Mouse (Mus musculus) liver, postnatal 0 days (tissue): Measurements from ENCODE around the gene Spata17. TPM values are rescaled to one million over a fixed set of nuclear protein-coding genes. Genes with fewer than 3 reads are reported as not detected.

Experiments
- ATAC-seq: fragments of 200-750 bp; cut with Nextera tagmentation; 2 replicates; pipeline ENCODE4 v1.8.0; 2017; ENCODE audit warnings: mild to moderate bottlenecking, moderate library complexity
- DNase-seq: peaks from one replicate; pipeline ENCODE4 v3.0.0-alpha.2; 2016
- H3K27ac ChIP-seq: fragments of 300-500 bp; sonication (generic); 2 replicates; pipeline ENCODE4 v1.5.1; 2014; ENCODE audit warnings: antibody characterized with exemption, moderate library complexity, mild to moderate bottlenecking, low read depth
- H3K27me3 ChIP-seq: fragments of 300-500 bp; sonication (generic); 2 replicates; pipeline ENCODE4 v1.6.1; 2014; ENCODE audit warnings: low read length, control low read depth, mixed read lengths; ENCODE audit not compliant: insufficient read depth
- H3K36me3 ChIP-seq: fragments of 300-500 bp; sonication (generic); replicated peaks from 2 replicates; pipeline ENCODE4 v1.6.1; 2014; ENCODE audit warnings: mild to moderate bottlenecking, control low read depth, low read length, moderate library complexity, mixed read lengths; ENCODE audit not compliant: insufficient read depth
- H3K4me1 ChIP-seq: fragments of 300-500 bp; sonication (generic); 2 replicates; pipeline ENCODE4 v1.6.1; 2014; ENCODE audit warnings: antibody characterized with exemption, mild to moderate bottlenecking, control low read depth; ENCODE audit not compliant: insufficient read depth
- H3K4me2 ChIP-seq: fragments of 300-500 bp; sonication (generic); 2 replicates; pipeline ENCODE4 v1.6.1; 2014; ENCODE audit warnings: low read depth, mild to moderate bottlenecking, low read length, moderate library complexity, mixed read lengths
- H3K4me3 ChIP-seq: fragments of 300-500 bp; sonication (generic); 2 replicates; pipeline ENCODE4 v1.5.1; 2014; ENCODE audit warnings: low read depth, low read length
- H3K9ac ChIP-seq: fragments of 300-500 bp; sonication (generic); replicated peaks from 2 replicates; pipeline ENCODE4 v1.6.1; 2014; ENCODE audit warnings: mild to moderate bottlenecking, moderate library complexity
- H3K9me3 ChIP-seq: fragments of 300-500 bp; sonication (generic); 2 replicates; pipeline ENCODE4 v1.6.1; 2016; ENCODE audit warnings: mild to moderate bottlenecking, control low read depth, low read length, mixed read lengths
- CTCF ChIP-seq: sonication (generic); IDR thresholded peaks from 2 replicates; pipeline ENCODE4 v1.5.1; 2016; ENCODE audit warnings: antibody characterized with exemption, low read depth
- EP300 ChIP-seq: IDR thresholded peaks from 2 replicates; pipeline ENCODE4 v1.6.1; 2016; ENCODE audit warnings: antibody characterized with exemption, low read depth, mild to moderate bottlenecking
- WGBS: fragments of 180-500 bp; shearing (Covaris S2); extraction: QIAGEN DNeasy Blood & Tissue Kit; methylation state at CpG from one replicate; pipeline ENCODE4 v1.1.7; 2014; ENCODE audit not compliant: insufficient replicate concordance; 5-methylcytosine and 5-hydroxymethylcytosine counted together
- polyA plus RNA-seq: library from polyadenylated mRNA; unstranded; fragments of >200 nt; fragmentation: Nextera tagmentation; extraction: Ambion mirVana; gene quantifications from 2 replicates; pipeline ENCODE4 v1.2.1, GENCODE M21; 2015

Gene Spata17
- polyA plus RNA-seq, 1 experiment from 2014 or later: 0.41 TPM

GRCm38 (mm10) chr1:187048681-187049288 lies 166.5 kb downstream of the Spata17 start:
- Histone ChIP-seq H3K4me3 (no peak overlapping the region), H3K27ac (no peak overlapping the region), H3K27me3 (no peaks in the 10 kb centered on the region), H3K9ac (no peak overlapping the region), H3K9me3 (no peaks in the 10 kb centered on the region), H3K36me3 (no peaks in the 10 kb centered on the region), H3K4me2 (no peak overlapping the region), H3K4me1 (no peaks in the 10 kb centered on the region)
- WGBS: 76% methylated on average over 9 of the region's 9 CpGs
- DNase-seq: no peak
- ATAC-seq: no peak
- TF ChIP-seq EP300: no peak
- no peak for TF ChIP-seq CTCF

GRCm38 (mm10) chr1:187044726-187045125 lies 170.5 kb downstream of the Spata17 start:
- no peaks in the 10 kb centered on the region for H3K36me3 ChIP-seq
- ATAC-seq (no peak), DNase-seq (no peak)
- H3K9me3 ChIP-seq: no peaks in the 10 kb centered on the region
- no peak overlapping the region for H3K27ac ChIP-seq
- no peak overlapping the region for H3K4me2 ChIP-seq
- H3K9ac ChIP-seq: no peak overlapping the region
- no peaks in the 10 kb centered on the region for H3K27me3 ChIP-seq
- no peak for TF ChIP-seq EP300
- TF ChIP-seq CTCF: no peak
- WGBS: 54% methylated on average over 6 of the region's 6 CpGs
- H3K4me3 ChIP-seq: no peak overlapping the region
- H3K4me1 ChIP-seq: no peaks in the 10 kb centered on the region

GRCm38 (mm10) chr1:187039801-187040200 lies 175.5 kb downstream of the Spata17 start:
- Histone ChIP-seq H3K4me2 (no peak overlapping the region), H3K9ac (no peak overlapping the region), H3K4me1 (no peaks in the 10 kb centered on the region), H3K4me3 (no peak overlapping the region), H3K27ac (no peak overlapping the region), H3K9me3 (no peaks in the 10 kb centered on the region), H3K36me3 (no peaks in the 10 kb centered on the region), H3K27me3 (no peaks in the 10 kb centered on the region)
- TF ChIP-seq CTCF: no peak
- TF ChIP-seq EP300: no peak
- 46% methylated on average over 4 of the region's 4 CpGs for WGBS
- no peak for ATAC-seq
- DNase-seq: no peak

DNA sequence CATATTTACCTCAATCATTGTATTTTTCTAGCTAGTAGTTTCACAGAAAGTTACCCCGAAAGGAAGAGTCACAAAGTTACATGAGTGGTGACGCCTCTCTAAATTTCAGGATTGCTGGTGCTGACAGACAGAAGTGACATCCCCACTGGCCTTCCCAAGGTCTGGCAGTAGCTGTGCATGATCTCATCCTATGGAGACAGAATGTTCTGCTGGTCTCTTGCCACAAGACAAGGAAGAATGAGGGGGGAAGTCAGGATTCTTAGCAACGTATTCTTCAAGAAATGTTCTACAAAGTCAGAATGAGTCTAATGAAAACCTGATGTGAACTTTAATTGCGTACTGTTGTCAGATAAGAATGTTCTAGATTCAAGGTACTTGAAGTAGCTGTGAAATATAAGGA lies 179.5 kb downstream of the Spata17 start:
- Histone ChIP-seq H3K27me3 (no peaks in the 10 kb centered on the region), H3K9me3 (no peaks in the 10 kb centered on the region), H3K4me3 (no peak overlapping the region), H3K4me1 (no peaks in the 10 kb centered on the region), H3K9ac (no peak overlapping the region), H3K36me3 (no peaks in the 10 kb centered on the region), H3K27ac (no peak overlapping the region), H3K4me2 (no peak overlapping the region)
- no peak for ATAC-seq
- DNase-seq: no peak
- 82% methylated on average over 4 of the region's 4 CpGs for WGBS
- TF ChIP-seq EP300 (no peak), CTCF (no peak)

DNA sequence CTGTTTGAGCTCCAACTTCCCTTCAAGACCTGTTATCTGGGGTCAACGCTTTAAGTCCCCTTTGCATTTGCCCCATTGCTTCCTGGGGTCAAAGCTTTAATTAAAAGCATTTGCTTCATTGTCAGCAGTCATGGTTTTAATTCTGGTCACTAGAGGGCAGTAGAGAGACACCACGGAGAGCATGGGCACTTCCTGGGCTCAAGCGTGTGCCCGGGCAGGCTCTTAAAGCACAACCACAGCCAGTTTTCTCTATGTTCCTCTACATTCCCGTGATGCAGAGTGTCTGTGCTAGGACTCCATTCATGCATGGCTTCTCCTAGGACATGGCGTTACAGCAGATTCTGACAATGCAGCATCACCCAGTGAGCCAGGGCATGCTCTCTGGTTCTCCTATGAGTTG lies 183.5 kb downstream of the Spata17 start:
- no peak for TF ChIP-seq EP300
- peak; percentile 80 for TF ChIP-seq CTCF
- Histone ChIP-seq H3K36me3 (no peaks in the 10 kb centered on the region), H3K4me2 (no peak overlapping the region), H3K4me1 (no peaks in the 10 kb centered on the region), H3K9ac (no peak overlapping the region), H3K27ac (no peak overlapping the region), H3K4me3 (no peak overlapping the region), H3K9me3 (no peaks in the 10 kb centered on the region), H3K27me3 (no peaks in the 10 kb centered on the region)
- WGBS: 28% methylated on average over 6 of the region's 6 CpGs
- DNase-seq (peak; percentile 29), ATAC-seq (0 out of 2 replicates have a peak, but pooled peaks have one; percentile 41)

DNA sequence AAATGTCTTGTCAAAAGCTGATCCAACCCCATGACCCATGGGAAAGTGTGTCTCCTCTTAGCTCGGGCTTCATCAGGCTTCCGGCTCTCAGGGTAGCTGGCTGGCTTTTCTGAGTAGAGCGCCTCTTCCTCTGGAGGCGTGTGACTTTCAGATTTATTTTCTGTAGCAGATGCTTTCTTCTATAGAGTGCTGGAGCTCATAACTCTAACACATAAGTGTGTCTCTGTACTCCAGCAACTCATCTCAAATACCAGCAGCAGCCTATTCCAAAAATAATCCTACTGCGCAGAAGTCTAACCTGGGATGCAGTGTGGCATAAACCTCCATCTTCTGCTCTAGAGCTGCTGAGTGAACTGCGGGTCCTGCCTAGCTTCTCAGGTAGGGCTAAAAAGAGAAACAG lies 186.4 kb downstream of the Spata17 start:
- H3K36me3 ChIP-seq: no peaks in the 10 kb centered on the region
- no peak overlapping the region for H3K4me3 ChIP-seq
- TF ChIP-seq EP300: no peak
- TF ChIP-seq CTCF: no peak
- no peak overlapping the region for H3K27ac ChIP-seq
- ATAC-seq (no peak), DNase-seq (no peak)
- no peaks in the 10 kb centered on the region for H3K4me1 ChIP-seq
- H3K9me3 ChIP-seq: no peaks in the 10 kb centered on the region
- no peaks in the 10 kb centered on the region for H3K27me3 ChIP-seq
- WGBS: 82% methylated on average over 6 of the region's 6 CpGs
- H3K9ac ChIP-seq: no peak overlapping the region
- H3K4me2 ChIP-seq: no peak overlapping the region
